Mouse (Mus musculus): ENCODE measurements around the gene Acat2. TPM values are rescaled to one million over a fixed set of nuclear protein-coding genes. Genes with fewer than 3 reads are reported as not detected.
"Not testable (repeated sequence)": the region's sequence is repeated elsewhere in the genome, so short reads cannot be mapped to it uniquely, and the experiment has no call there.

The Acat2 gene
- total RNA-seq (2021): 10 to 100 TPM in 1 of 2 experiments, 1 to 10 TPM in 1; 6.1 to 13.0 TPM
- long read RNA-seq, experiment 1, transcript Acat2-201 (9 exons, 2,250 nt): major isoform, 6 of 6 reads
- long read RNA-seq, experiment 1, partial matches to known transcripts: 0 of 6 reads
- long read RNA-seq, experiment 1, other reads (novel, unspliced or antisense): 0 of 6 reads
- long read RNA-seq, experiment 2, transcript Acat2-201 (9 exons, 2,250 nt): major isoform, 6 of 9 reads
- long read RNA-seq, experiment 2, partial matches to known transcripts: 0 of 9 reads
- long read RNA-seq, experiment 2, other reads (novel, unspliced or antisense): 2 of 9 reads

DNA sequence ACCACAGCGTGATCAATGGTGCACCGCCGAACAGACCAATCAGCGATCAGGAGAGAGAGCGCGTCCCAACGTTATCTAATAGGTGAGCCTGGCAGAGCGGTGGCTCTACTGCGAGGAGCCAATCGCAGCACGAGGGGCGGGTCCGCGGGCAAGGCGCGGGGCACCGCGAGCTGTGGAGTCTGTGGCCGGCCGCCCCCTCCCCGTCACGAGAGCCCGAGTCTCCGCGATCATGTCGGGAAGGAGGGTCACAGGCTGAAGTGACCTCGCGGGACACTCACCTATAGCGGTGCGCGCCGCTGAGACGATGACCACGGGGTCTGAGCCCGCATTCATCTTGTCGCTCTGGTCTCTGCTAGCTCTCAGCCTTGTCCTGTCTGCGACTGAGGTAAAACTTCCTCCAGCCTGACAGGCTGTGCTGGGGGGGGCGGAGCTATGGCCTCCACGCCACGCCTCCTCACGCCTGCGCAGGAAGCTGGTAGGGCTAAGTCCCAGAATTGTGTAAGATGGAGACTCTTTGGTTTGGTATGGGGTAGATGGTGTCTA is at the start of gene Acat2:
TSS of gene Acat2 (minus strand) at position 417 of the 543 bp plus-strand sequence.
- peak; percentile 93 to 95 for DNase-seq

DNA sequence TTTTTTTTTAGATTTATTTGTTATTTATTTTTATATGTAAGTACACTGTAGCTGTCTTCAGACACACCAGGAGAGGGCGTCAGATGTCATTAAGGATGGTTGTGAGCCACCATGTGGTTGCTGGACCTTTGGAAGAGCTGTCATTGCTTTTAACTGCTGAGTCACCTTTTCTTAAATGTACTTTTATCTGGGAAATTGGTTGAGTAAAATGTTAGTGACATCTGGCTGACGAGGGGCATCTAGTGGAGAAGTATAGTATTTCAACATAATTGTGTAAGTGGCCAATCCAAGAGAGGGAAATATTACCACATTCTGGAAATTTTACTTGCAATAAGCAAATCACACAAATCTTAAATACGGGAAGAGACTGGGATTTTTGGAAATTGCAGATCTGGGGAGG is 49.3 kb upstream of the Acat2 start:
- DNase-seq: peak; percentile 58 to 75

DNA sequence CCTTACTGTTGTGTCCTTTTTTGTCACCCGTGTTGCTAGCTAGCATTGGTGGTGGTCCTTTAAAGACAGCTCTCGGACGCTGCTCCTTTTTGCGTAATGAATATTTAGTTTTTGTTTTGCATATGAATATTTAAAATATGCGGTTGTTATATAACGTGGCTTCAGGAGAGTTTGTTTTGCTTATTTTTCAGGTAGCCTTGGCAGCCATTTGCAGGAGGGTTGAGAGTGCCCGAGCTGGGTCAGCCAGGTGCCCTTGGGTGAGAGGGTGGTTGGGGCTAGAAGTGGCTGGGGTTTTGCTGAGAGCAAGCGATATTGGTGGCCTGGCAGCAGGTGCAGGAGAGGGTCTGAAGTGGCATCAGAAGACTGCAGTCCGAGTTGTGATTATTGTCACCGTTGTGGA is 48.0 kb upstream of the Acat2 start:
- peak; percentile 15 to 46 for DNase-seq

DNA sequence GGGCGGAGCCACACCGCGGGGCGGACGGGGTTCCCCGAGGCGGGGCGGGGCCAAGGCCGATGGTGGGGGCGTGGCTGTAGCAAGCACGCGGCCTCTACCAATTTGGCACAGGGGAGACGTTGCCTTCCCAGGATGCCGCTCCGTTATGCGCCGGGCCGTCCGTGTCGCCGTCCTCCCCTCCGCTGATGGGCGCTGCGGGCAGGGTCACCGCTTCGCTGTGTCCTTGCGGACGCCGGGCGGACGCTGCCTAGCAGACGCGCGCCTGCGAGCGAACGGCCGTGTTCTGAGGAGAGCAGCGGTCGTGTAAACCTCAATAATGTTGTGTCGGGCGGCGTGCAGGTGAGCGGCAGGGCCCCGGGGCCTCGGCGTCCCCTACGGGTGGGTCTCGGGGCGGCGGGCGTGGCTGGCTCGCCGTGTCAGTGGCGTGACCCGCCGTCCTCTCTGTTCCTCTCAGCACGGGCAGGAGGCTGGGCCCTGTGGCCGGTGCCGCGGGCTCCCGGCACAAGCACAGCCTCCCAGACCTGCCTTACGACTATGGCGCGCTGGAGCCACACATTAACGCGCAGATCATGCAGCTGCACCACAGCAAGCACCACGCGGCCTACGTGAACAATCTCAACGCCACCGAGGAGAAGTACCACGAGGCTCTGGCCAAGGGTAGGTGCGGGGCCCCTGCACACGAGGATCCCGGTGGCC is 47.3 kb upstream of the Acat2 start:
- DNase-seq: peak; percentile 99

DNA sequence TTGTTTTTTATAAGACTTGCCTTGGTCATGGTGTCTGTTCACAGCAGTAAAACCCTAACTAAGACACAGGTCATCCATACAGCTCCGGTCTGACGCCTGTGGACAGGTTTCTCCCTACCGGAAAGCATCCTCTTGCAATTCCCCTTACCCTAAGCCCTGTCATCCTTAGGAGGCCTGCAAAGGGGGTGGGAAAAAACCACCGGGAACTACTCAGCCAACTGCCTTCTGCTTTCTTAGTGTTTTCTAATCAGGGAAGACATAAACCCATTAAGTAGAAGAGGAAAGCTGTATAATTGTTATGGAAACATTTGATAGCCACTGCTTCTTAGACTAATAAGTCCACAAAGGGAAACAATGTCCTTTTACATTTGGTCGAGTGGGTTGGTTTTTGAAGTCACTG is 46.4 kb upstream of the Acat2 start:
- DNase-seq: no peak

DNA sequence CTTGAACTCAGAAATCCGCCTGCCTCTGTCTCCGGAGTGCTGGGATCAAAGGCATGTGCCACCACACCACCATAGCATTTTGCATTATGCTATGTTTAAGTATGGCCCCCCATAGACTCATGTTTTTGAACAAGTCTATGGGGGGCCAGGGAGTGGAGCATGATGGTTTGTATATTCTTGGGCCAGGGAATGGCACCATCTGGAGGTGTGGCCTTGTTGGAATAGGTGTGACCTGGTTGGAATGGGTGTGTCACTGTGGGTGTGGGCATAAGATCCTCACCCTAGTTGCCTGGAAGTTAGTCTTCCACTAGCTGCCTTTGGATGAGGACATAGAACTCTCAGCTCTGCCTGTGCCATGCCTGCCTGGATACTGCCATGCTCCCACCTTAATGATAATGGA is 46.0 kb upstream of the Acat2 start, which contains the start of gene Sod2:
TSS of gene Sod2 (plus strand) at position 301 of the 400 bp plus-strand sequence.
- not testable (repeated sequence) for DNase-seq

DNA sequence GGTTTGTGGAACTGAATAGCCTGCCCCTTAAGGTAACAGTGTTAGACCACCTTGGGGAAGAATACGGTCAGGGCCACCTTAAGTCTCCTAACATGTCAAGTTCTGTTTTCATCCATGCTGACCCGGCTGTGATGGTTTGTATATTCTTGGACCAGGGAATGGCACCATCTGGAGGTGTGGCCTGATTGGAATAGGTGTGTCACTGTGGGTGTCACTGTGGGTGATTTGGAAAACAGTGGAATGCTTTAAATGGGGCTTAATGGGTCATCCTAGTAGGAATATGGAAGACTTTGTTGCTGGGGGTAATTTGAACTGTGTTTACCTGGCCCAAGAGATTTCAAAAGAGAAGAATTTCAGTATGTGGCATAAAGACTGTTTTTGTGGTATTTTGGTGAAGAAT is 43.9 kb upstream of the Acat2 start:
- not testable (repeated sequence) for DNase-seq

DNA sequence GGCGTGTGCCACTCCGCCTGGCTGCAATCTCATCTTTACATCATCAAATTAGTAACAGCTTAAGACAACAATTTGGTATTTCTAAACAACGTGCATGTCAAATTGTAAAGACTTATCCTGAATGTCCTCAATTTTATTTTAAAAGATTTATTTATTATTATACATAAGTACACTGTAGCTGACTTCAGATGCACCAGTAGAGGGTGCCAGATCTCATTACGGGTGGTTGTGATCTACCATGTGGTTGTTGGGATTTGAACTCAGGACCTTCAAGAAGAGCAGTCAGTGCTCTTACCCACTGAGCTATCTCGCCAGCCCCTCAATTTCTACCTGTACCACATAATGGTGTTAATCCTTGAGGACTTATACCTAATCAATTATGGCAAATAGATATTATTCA is 41.7 kb upstream of the Acat2 start:
- not testable (repeated sequence) for DNase-seq

DNA sequence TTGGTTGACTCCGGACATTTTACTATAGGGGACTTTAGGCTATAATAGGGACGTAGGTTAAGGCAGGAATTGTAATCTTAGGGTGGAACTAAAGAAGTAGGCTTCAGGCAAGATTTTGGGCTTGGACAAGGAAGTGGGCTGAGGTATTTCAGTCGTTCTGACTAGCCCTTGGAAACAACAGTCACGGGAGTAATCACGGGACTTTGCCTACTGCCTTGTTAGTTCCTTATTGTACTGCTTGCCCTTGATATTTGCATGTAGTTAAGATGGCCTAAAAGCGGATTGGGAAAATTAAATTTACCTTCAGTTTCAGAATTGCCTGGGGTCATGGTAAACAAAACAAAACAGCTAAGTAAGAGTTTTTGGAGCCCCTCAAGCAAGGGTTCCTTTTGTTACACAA is 38.5 kb upstream of the Acat2 start:
- DNase-seq: no peak

DNA sequence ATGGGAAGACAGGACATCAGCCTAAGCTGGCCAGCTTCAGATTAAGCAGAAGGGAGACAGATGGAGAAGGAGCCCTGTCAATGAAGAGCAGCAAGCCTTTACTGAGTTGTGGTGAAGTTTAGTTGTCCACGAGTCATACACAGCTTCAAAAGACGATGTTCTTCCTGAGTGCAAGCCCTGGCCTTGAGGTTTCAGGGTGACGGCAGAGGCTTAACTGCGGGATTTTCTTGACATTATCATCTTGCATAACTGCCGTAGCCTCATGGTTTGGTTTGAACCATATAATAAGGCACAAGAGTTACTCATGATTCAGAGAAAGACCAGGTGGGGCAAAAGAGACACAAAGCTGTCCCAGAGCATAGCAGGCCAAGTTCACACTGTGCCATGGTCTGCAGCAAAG is 37.3 kb upstream of the Acat2 start:
- DNase-seq: no peak

DNA sequence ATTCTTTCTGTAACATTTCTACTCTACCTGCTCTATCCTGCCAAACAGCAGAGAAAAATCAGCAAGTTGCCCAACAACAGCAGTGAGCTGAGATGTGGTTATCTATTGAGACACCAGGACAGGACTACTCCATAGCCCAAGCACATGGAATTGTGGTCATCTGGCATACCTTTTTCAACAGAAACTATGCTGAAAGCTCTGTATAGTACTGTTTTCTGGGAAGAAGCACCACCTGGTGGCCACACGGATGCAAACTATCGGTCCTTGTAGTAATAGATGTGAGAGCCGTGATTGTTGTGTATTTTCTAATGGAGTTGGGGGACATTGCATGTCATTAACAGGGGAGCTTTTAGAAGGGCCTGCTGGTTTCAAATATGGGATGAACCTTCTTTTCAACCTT is 35.8 kb upstream of the Acat2 start:
- peak; percentile 26 to 61 for DNase-seq

DNA sequence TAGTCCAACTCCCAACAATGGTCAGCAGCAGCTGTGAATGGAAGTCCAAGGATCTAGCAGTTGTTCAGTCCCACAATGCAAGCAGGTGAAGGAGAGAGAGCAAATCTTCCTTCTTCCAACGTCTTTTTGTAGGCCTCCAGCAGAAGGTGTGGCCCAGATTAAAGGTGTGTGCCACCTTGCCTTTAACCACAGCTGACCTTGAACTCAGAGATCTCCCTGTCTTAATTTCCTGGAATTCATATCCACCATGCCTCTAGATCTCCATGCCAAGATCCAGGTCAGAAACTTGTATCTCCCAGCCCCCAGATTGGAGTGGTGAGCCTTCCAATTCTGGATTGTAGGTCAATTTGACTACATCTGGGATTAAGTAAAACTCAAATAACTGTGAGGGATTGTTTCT is 33.5 kb upstream of the Acat2 start, which contains the start of gene Wtap:
TSS of gene Wtap (minus strand) at position 101 of the 400 bp plus-strand sequence.
- DNase-seq: no peak

DNA sequence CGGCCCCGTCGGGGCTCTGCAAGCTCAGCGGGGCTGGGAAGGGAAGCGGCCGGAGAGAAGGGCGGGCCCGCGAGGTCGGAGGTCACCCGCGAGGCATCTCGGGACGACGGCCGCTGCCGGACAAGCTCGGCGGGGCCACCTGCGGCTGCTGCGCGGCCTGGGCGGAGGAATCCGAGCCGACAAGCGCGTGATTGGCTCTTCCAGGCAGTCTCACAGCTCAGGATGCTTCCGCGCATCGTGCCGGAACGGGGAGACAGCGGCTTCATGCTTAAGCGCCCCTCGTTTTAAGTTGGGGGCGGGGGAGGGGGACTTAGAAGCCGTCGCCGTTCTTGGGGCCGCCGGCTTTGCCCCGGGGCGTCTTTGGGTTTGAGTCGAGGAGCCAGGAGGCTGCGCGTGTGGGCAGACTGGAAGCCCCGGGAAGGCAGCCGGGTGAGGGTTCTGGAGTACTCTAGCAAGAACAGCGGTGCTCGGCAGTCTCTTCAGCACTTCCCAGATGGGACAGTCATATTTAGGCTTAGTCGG is 32.0 kb upstream of the Acat2 start:
- peak; percentile 92 to 98 for DNase-seq

DNA sequence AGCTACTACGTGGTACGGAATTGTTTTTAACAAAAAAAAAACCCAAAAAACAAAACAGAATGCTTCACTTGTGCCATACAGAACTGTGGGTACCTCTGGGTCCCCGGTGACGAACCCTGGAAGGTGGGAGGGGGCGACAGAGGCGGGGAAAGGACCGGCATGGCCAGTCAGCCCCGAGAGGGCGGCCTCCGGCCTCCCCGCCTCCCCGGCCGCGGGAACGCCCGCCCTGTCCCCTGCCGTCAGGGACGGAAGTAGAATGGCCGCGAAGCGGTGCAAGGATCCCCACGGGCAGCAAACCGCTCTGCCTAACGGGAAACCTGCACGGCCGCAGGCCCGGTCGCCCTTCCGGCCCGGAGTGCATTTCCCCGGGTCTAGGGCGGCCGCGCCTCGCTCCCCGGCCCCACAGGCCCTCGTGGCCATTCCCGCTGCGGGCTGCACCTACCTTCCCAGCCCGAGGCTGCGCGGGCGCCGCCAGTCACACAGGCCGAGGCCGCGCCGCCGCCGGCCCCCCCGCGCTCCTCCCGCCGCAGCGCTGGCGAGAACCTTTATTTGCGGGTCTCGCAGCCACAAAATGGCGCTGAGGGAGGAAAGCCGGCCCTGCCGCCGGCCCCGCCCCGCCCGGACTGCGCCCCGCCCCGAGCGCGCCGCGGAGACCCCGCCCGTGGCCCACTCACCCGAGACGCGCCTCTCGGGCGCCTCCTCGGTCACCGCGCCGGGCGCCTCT is 31.2 kb upstream of the Acat2 start:
- DNase-seq: peak; percentile 92 to 93

DNA sequence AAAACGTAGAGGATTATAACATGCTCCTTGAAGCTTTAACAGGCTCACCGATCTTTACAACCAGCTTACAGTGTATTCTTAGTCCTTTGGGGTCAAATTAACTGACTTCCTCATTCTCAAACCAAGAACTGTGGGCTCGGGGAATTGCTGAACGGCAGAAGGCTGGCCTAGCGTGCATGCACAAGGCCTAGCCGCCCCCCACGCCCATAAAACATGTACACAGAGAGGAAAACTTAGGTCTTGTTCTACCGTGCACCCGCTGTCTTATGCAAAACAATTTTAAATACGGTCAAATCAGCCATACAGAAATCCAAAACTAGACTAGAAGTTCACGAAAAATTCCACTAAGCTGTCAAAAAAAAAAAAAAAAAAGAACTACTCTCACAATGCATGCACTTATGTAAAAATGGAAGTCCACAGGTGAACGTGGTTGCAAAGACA is 30.7 kb upstream of the Acat2 start:
- DNase-seq: peak; percentile 36

DNA sequence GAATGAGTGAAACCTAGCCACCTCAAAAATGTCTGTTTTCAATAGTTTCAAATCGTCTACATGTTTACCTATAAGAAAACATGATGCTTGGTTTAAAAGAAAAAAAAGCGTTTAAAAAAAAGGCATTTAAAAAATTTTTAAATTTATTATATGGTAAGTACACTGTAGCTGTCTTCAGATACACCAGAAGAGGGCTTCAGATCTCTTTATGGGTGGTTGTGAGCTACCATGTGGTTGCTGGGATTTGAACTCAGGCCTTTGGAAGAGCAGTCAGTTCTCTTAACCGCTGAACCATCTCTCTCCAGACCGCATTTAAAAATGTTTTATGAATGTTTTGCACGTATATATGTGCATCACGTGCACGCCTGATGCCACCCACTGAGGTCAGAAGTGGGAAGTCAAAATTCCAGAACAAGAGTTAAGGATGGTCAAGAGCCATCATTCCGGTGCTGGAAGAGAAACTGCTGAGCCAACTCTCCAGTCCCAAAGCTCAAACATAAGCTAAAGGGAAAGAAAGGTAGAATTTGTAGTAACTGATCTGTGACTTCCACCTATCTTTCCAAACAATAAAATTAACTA is 30.1 kb upstream of the Acat2 start:
- no peak for DNase-seq

DNA sequence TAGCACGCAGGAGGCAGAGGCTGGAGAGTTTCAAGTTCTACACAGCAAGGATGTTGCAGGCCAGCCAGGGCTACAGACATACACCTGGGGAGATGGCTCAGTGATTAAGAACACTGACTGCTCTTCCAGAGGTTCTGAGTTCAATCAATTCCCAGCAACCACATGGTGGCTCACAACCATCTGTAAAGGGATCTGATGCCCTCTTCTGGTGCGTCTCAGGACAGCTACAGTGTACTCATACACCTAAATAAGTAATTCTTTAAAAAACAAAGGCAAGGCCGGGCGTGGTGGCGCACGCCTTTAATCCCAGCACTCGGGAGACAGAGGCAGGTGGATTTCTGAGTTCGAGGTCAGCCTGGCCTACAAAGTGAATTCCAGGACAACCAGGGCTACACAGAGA is 27.5 kb upstream of the Acat2 start:
- peak in 1 of 2 experiments; percentile 24 for DNase-seq

DNA sequence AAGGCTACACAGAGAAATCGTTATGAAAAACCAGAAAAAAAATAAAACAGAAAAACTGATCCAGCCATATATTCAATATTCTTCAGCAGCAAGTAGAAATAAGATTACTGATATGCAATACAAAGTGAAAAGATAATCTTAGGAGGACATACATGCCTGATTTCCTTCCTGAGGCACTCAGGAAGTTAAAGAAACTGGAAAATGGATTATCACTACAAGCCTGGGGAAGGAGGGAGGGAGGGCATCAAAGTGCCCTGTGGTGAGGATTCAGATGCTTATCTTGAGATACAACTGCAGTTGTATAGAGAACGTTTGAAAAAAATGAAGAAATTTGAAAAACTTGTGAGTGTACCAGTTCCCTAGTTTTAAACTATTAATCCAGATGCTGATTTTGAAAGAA is 23.4 kb upstream of the Acat2 start:
- no peak for DNase-seq

DNA sequence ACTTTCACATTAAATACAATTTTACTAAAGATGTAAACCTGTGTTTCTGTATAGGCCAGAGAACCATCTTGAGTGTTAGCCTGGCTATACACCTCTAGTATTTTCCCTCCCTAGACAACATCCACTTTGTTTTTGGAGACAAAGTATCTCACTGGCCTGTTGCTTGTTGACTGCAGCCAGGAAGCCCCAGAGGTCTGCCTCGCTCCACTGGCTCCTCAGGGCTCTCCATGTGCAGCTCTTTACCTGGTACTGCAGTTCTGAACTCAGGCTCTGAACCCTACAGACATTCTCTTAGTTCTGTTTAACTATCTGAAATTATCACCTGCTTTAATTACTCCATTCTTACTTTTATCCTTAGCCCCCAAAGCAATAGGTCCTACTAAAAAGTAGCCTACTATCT is 18.0 kb upstream of the Acat2 start:
- no peak for DNase-seq

DNA sequence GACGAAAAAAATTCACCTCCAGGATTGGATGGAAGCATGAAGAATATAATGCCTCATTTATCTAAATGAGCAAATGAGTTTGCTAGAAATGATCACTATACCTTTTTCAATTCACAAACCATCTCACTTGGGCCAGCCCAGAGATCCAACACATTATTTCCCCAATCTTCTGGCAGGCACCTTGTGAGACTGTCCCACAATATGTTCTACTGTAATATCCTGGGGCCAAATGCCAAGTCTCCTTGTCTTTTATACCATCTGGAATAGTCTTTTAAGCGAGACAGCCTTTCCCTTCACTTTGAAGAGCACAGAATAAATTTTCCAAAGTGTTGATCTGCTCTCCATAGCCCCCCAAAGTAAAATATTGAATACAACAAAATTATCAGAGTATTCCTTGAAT is 13.3 kb upstream of the Acat2 start:
- no peak for DNase-seq

DNA sequence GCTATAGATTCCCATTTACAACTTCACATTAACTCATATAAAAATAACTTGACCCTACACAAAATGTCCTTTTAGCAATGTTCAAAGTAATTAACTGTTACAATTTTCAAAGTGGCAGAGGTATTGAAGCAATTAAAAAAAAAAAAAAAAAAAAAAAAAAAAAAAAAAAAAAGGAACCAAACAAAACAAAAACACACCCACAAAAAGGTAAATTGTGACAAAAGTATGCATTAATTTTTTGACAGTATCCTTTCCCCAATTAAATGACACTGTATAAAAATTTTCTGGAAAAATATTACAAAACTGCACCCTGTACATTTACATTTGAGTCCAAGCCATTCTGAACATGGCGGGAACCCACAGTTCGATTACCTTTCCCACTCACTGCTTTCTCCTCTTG is 6.6 kb upstream of the Acat2 start:
- no peak for DNase-seq

DNA sequence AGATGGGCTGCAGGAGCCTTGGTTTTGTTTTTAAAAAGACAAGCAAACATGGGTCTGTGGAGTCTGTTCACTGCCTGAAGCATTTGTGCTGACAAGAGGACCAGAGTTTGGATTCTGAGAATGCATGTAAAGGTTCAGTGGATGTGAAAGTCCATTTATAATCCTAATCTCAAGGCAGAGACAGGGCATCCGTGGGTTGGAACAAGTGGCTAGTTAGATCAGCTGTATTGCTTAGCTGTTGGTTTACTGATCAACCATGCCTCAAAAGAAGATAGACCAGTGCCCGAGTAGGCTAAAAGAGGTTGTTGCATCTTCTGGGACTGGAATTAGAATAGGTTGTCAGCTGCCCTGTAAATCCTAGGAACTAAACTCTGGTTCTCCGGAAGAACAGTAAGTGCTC is 2.9 kb upstream of the Acat2 start:
- DNase-seq: no peak

Data from heart, adult 18-20 months (tissue).